Mouse (Mus musculus): Measurements from ENCODE around the gene Gpr87. TPM values are rescaled to one million over a fixed set of nuclear protein-coding genes. Genes with fewer than 3 reads are reported as not detected.
"Not testable (repeated sequence)": the region's sequence is repeated elsewhere in the genome, so short reads cannot be mapped to it uniquely, and the experiment has no call there.

Gpr87 gene
- total RNA-seq, 1 experiment from 2014 or later, result 0.14 TPM

DNA sequence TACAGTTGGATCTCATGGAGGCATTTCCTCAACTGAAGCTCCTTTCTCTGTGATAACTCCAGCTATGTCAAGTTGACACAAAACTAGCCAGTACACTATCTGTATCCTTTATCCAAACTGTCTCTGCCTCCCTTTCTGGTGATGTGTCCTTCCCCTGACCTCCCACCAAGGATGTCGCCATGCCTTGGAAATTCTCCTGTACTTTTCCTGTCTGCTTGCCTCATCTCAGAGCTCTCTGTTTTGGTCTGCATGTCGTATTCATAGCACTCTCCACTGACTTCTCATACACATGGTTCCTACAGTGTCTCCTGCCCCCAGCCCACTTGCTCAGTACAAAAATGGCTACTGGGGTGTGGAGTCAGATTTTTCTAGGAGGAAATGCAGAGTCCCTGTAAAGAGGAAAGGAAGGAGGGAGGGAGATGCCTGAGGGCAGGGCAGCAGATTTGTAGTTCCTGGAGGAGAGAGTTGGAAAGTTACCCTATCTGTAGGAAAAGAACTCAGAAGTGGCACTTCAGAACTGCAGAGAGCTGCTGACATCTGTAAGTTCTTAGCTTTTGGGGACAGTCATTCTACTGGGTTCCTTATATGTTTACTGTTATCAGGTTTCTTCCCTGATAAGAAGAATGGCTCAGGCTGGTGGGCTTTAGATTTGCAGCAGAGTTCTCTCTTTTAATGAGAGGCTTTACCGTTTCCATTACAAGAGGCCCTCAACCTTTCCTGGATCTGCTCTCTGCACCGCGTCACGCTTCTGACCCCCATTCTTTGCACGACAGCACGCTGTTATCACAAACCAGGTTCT lies 53.2 kb downstream of the Gpr87 start:
- 0 out of 2 replicates have a peak, but pooled peaks have one; percentile 29 for ATAC-seq (replicated peaks; ENCODE audit: low read depth, poor library complexity, severe bottlenecking)

DNA sequence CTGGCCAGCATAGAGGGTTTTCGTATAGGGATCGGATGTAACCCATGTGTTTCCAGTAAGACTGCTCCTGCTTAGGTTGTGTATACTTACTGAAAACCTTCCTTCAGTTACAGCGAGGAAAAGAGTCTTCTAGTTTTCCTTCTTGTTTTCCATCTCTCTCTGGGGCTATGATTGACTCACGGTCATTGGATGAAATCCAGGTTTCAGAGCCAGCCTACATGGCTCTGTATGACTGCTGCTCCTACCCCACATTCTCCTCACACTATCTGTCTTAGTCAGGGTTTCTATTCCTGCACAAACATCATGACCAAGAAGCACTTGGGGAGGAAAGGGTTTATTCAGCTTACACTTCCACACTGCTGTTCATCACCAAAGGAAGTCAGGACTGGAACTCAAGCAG lies 54.0 kb downstream of the Gpr87 start:
- not testable (repeated sequence) for ATAC-seq (replicated peaks; ENCODE audit: low read depth, poor library complexity, severe bottlenecking)

DNA sequence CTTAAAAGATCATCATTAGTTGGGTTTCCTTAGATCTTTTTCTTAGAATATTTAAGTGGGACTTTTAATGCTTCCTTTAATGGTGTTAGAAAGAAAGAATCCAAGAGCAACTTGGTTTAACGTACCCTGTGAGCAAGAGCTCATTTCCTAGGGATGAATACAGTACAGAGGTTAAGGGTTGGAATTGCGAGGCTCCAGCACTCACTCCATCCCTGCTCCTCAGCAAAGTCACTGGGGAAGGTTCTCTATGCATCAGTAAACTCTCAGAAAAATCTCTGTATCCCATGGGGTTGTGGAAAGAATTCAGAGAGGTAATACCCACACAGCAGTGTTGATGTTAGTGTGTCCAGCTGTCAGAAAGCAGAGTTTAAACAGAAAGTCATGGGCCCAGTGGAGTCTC lies 54.8 kb downstream of the Gpr87 start:
- ATAC-seq (replicated peaks; ENCODE audit: low read depth, poor library complexity, severe bottlenecking), result no peak

DNA sequence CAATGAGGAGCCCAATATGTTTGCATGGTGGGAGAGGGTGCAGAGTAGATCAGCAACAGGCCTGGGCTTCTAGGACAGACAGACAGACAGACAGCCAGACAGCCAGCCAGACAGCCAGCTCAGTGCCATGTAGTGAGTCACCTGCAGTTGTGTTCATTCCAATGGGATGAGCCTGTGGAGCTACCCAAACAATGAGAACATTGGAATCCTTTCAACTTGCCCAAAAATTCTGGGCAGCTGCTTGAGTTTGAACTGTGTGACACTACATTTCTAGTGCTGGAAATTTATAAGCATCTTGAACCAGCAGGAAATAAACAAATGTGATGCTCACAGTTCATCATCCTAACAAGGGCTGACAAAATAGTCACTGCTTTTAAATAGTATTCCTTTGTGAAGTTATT lies 55.3 kb downstream of the Gpr87 start:
- ATAC-seq (replicated peaks; ENCODE audit: low read depth, poor library complexity, severe bottlenecking), result no peak

DNA sequence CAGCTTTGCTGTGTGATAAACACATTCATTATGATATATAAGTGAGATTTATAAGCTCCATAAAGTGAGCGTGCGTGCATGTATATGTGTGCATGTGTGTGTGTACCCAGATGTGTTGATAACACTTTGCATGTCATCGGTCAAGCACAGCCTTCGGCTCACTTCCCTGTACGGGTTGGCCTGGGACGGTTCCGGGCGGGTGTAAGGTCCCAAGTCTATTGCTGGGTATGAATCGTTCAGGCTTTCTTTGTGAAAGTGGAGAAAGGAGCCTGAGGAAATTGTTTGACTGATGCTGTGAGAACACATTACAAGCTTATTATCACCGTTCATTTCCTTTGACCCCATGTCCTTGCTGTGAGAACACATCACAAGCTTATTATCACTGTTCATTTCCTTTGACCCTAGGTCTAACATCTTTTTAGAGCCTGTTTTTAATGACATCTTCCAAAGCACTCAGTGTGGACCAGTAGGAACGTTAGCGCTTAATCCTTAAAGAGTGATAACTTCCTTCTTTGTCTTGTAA lies 55.9 kb downstream of the Gpr87 start:
- no peak for ATAC-seq (replicated peaks; ENCODE audit: low read depth, poor library complexity, severe bottlenecking)

- no peak for ATAC-seq (replicated peaks; ENCODE audit: low read depth, poor library complexity, severe bottlenecking)
Observed at GRCm38 (mm10) chr3:59135911-59136653, 58.8 kb downstream of the Gpr87 start.

GRCm38 (mm10) chr3:59133189-59133588 lies 61.7 kb downstream of the Gpr87 start:
- ATAC-seq (replicated peaks; ENCODE audit: low read depth, poor library complexity, severe bottlenecking), result peak; percentile 87

GRCm38 (mm10) chr3:59131966-59132365 lies 62.9 kb downstream of the Gpr87 start:
- peak; percentile 15 for ATAC-seq (replicated peaks; ENCODE audit: low read depth, poor library complexity, severe bottlenecking)

- no peak for ATAC-seq (replicated peaks; ENCODE audit: low read depth, poor library complexity, severe bottlenecking)
Observed at GRCm38 (mm10) chr3:59131081-59131480, 63.8 kb downstream of the Gpr87 start.

DNA sequence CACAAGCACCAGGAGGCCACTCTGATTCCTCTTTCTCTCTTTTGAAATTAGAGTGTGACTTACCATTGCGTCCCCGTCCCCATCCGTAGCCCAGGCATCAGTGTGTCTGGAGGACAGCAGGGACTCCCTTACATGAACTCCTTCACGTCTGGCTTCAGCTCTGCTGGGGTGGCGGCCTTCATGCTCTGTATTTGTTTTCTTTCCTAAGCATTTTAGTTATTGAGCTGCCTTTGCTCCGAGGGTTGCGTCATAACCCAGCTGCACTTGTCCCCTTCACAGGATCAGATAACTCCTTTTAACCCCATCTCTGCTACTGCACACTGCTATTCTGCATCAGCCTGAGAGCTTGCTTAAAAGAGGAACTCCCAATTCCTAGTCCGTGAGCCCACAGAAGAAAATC lies 64.5 kb downstream of the Gpr87 start:
- ATAC-seq (replicated peaks; ENCODE audit: low read depth, poor library complexity, severe bottlenecking), result peak; percentile 57

DNA sequence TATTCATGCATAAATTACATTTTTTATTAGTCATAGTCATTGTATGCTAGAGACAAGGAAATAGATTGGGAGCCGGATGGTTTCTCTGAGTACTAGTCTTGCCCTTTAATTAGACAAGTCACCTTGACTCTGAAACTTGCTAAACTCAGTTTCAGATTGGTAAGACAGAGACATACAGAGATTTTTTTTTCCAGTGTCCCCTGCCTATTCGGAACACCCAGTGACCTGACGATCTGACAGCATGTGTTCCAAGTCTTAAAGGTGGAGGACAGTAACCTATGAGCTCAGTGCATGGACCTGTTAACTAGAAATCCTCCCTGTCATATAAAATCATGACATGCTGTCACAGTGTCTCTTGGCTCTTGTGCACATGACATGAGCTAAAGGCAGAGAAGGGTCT lies 65.4 kb downstream of the Gpr87 start:
- no peak for ATAC-seq (replicated peaks; ENCODE audit: low read depth, poor library complexity, severe bottlenecking)

Other genes with a start within 250 kb of the Gpr87 start
- gene Med12l, start 189.3 kb downstream of the Gpr87 start, total RNA-seq (2017), result 11.3 and 12.6 TPM in 2 replicates
- gene Gpr171, start 93.3 kb downstream of the Gpr87 start, total RNA-seq (2017), result 55.6 and 57.4 TPM in 2 replicates
- gene P2ry14, start 41.5 kb downstream of the Gpr87 start, total RNA-seq (2017), result 18.9 and 22.0 TPM in 2 replicates
- gene P2ry13, start 15.8 kb upstream of the Gpr87 start, total RNA-seq (2017), result 0.58 and 0.91 TPM in 2 replicates
- 0.15 TPM in 1 of 2 replicates, not detected in the other for gene P2ry12, start 67.8 kb upstream of the Gpr87 start, total RNA-seq (2017)
- gene Igsf10, start 149.3 kb upstream of the Gpr87 start, total RNA-seq (2017), result 0.41 TPM in 1 of 2 replicates, not detected in the other

Measured in common myeloid progenitor, adult 5-6 weeks (primary cell).